Mouse (Mus musculus): ENCODE measurements around the gene Siah3. TPM values are rescaled to one million over a fixed set of nuclear protein-coding genes. Genes with fewer than 3 reads are reported as not detected.

Siah3 gene
- polyA plus RNA-seq, 1 experiment from 2014 or later: 0.10 TPM

GRCm38 (mm10) chr14:75561577-75562331 lies 106.0 kb downstream of the Siah3 start:
- H3K27ac ChIP-seq (ENCODE audit: low read length): no peak overlapping the region
- ATAC-seq (ENCODE audit: insufficient read depth, low FRiP score): no peak
- no peaks in the 10 kb centered on the region for H3K27me3 ChIP-seq (ENCODE audit: control insufficient read depth, insufficient read depth, low read length)
- no peaks in the 10 kb centered on the region for H3K9me3 ChIP-seq (replicated peaks; ENCODE audit: control insufficient read depth, low read length)
- no peaks in the 10 kb centered on the region for H3K4me1 ChIP-seq (ENCODE audit: control insufficient read depth, insufficient read depth, low read length)
- H3K4me2 ChIP-seq (ENCODE audit: low read depth, low read length): no peak overlapping the region
- no peak overlapping the region for H3K4me3 ChIP-seq (replicated peaks; ENCODE audit: low read length)
- H3K36me3 ChIP-seq (ENCODE audit: control insufficient read depth, insufficient read depth, low read length): no peaks in the 10 kb centered on the region
- WGBS: 47% methylated on average over 9 of the region's 9 CpGs
- no peak overlapping the region for H3K9ac ChIP-seq (ENCODE audit: low read length)

- no peaks in the 10 kb centered on the region for H3K36me3 ChIP-seq (ENCODE audit: control insufficient read depth, insufficient read depth, low read length)
- H3K4me2 ChIP-seq (ENCODE audit: low read depth, low read length): no peak overlapping the region
- no peak for ATAC-seq (ENCODE audit: insufficient read depth, low FRiP score)
- H3K4me1 ChIP-seq (ENCODE audit: control insufficient read depth, insufficient read depth, low read length): no peaks in the 10 kb centered on the region
- no peak overlapping the region for H3K4me3 ChIP-seq (replicated peaks; ENCODE audit: low read length)
- H3K27ac ChIP-seq (ENCODE audit: low read length): no peak overlapping the region
- H3K27me3 ChIP-seq (ENCODE audit: control insufficient read depth, insufficient read depth, low read length): no peaks in the 10 kb centered on the region
- H3K9me3 ChIP-seq (replicated peaks; ENCODE audit: control insufficient read depth, low read length): no peaks in the 10 kb centered on the region
- WGBS: 60% methylated on average over 14 of the region's 14 CpGs
- H3K9ac ChIP-seq (ENCODE audit: low read length): no peak overlapping the region
These were observed 109.9 kb downstream of the Siah3 start for GRCm38 (mm10) chr14:75565534-75566140.

DNA sequence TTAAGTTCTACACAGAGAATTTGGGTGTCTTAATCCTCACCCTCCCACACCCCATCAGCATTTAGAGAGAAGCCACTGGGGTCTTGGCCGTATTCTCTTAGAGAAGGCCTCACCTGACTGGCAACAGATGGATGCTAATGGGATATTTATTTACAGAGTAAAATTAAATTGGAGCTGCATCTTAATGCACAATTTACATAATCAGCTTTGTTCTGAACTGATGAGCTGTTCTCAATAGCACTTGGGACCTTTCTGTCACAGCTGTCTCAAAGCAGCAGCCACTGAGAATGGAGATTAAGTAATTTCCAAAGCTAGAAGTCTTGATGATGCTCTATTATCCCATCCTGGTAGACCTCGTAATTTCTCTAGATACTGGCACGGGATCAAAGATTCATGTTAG lies 110.5 kb downstream of the Siah3 start:
- no peaks in the 10 kb centered on the region for H3K9me3 ChIP-seq (replicated peaks; ENCODE audit: control insufficient read depth, low read length)
- no peak overlapping the region for H3K9ac ChIP-seq (ENCODE audit: low read length)
- H3K27me3 ChIP-seq (ENCODE audit: control insufficient read depth, insufficient read depth, low read length): no peaks in the 10 kb centered on the region
- ATAC-seq (ENCODE audit: insufficient read depth, low FRiP score): no peak
- no peak overlapping the region for H3K4me3 ChIP-seq (replicated peaks; ENCODE audit: low read length)
- H3K4me2 ChIP-seq (ENCODE audit: low read depth, low read length): no peak overlapping the region
- no peaks in the 10 kb centered on the region for H3K36me3 ChIP-seq (ENCODE audit: control insufficient read depth, insufficient read depth, low read length)
- no peak overlapping the region for H3K27ac ChIP-seq (ENCODE audit: low read length)
- no peaks in the 10 kb centered on the region for H3K4me1 ChIP-seq (ENCODE audit: control insufficient read depth, insufficient read depth, low read length)
- 77% methylated on average over 3 of the region's 3 CpGs for WGBS

DNA sequence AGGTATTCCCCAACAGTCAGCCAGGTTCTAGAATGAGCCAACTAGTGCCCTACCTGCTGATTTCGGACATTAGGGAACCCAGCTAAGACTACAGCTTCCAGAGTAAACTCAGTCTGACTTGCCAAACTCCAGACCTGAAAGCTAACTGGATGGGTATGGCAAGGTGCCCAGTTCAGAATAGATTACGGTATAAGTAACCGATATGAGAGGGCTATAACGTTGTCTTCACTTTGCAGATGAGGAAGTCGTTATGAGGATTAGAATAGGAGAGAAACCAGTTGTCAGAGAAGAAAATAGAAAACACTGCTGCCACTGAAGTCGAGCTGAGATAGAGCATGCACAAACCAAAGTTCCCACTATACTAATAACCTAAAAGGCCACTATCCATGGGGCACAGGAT lies 123.2 kb downstream of the Siah3 start:
- 74% methylated on average over 6 of the region's 6 CpGs for WGBS
- ATAC-seq (ENCODE audit: insufficient read depth, low FRiP score): no peak

More for the DNA sequence above, 123.2 kb downstream of the Siah3 start:
- no peak overlapping the region for H3K4me2 ChIP-seq (ENCODE audit: low read depth, low read length)
- H3K9ac ChIP-seq (ENCODE audit: low read length): no peak overlapping the region
- no peaks in the 10 kb centered on the region for H3K27me3 ChIP-seq (ENCODE audit: control insufficient read depth, insufficient read depth, low read length)
- H3K4me3 ChIP-seq (replicated peaks; ENCODE audit: low read length): no peak overlapping the region
- no peak overlapping the region for H3K27ac ChIP-seq (ENCODE audit: low read length)
- no peaks in the 10 kb centered on the region for H3K36me3 ChIP-seq (ENCODE audit: control insufficient read depth, insufficient read depth, low read length)
- no peaks in the 10 kb centered on the region for H3K4me1 ChIP-seq (ENCODE audit: control insufficient read depth, insufficient read depth, low read length)
- H3K9me3 ChIP-seq (replicated peaks; ENCODE audit: control insufficient read depth, low read length): no peaks in the 10 kb centered on the region

Other genes starting within 250 kb of the Siah3 start
- gene Cpb2, start 213.7 kb upstream of the Siah3 start, polyA plus RNA-seq (2015; fragmentation: Nextera tagmentation; extraction: Ambion mirVana): 6.8 and 8.3 TPM in 2 replicates
- gene Zc3h13, start 171.6 kb upstream of the Siah3 start, polyA plus RNA-seq (2015; fragmentation: Nextera tagmentation; extraction: Ambion mirVana): 21.9 and 25.0 TPM in 2 replicates
- gene Spert, start 137.1 kb downstream of the Siah3 start, polyA plus RNA-seq (2015; fragmentation: Nextera tagmentation; extraction: Ambion mirVana): not detected in 2 replicates
- not detected in 2 replicates for gene Erich6b, start 186.3 kb downstream of the Siah3 start, polyA plus RNA-seq (2015; fragmentation: Nextera tagmentation; extraction: Ambion mirVana)